Mouse (Mus musculus) midbrain, embryonic 10.5 days (tissue): ENCODE measurements around the gene Cd2bp2. TPM values are rescaled to one million over a fixed set of nuclear protein-coding genes. Genes with fewer than 3 reads are reported as not detected.

ENCODE experiments used
- DNase-seq: peaks from one replicate; pipeline ENCODE4 v3.0.0-alpha.2; 2017; ENCODE audit warnings: low spot score
- H3K27ac ChIP-seq: fragments of 300-500 bp; sonication (generic); replicated peaks from 2 replicates; pipeline ENCODE4 v1.5.1; 2016; ENCODE audit warnings: mild to moderate bottlenecking
- H3K27me3 ChIP-seq: fragments of 300-500 bp; sonication (generic); 2 replicates; pipeline ENCODE4 v1.6.1; 2016; ENCODE audit warnings: low read depth, mild to moderate bottlenecking; ENCODE audit not compliant: poor library complexity, severe bottlenecking
- H3K36me3 ChIP-seq: fragments of 300-500 bp; sonication (generic); 2 replicates; pipeline ENCODE4 v1.6.1; 2016; ENCODE audit warnings: mild to moderate bottlenecking, moderate library complexity
- H3K4me1 ChIP-seq: fragments of 300-500 bp; sonication (generic); 2 replicates; pipeline ENCODE4 v1.6.1; 2016
- H3K4me3 ChIP-seq: fragments of 300-500 bp; sonication (generic); 2 replicates; pipeline ENCODE4 v1.5.1; 2016; ENCODE audit warnings: mild to moderate bottlenecking, moderate library complexity
- H3K9me3 ChIP-seq: fragments of 300-500 bp; sonication (generic); replicated peaks from 2 replicates; pipeline ENCODE4 v1.6.1; 2016; ENCODE audit warnings: mild to moderate bottlenecking
- WGBS: fragments of 180-500 bp; shearing (Covaris S2); methylation state at CpG from one replicate; pipeline ENCODE4 v1.1.7; 2016; 5-methylcytosine and 5-hydroxymethylcytosine counted together
- polyA plus RNA-seq: library from polyadenylated mRNA; unstranded; fragments of >200 nt; fragmentation: Nextera tagmentation; extraction: Ambion mirVana; gene quantifications from 2 replicates; pipeline ENCODE4 v1.2.1, GENCODE M21; 2016

The Cd2bp2 gene
- polyA plus RNA-seq, 1 experiment from 2014 or later, result 94.3 TPM

- peaks cover 17% of the 10 kb centered on the region for H3K4me1 ChIP-seq
- H3K4me3 ChIP-seq, result no peak overlapping the region
- H3K36me3 ChIP-seq, result no peaks in the 10 kb centered on the region
- no peak for DNase-seq
- no peaks in the 10 kb centered on the region for H3K9me3 ChIP-seq
- no peak overlapping the region for H3K27ac ChIP-seq
- 54% methylated on average over 2 of the region's 2 CpGs for WGBS
- H3K27me3 ChIP-seq, result no peaks in the 10 kb centered on the region
These were observed 53.6 kb downstream of the Cd2bp2 start for GRCm38 (mm10) chr7:127142214-127142613.

Other genes starting within 250 kb of the Cd2bp2 start
- 0.25 and 0.76 TPM in 2 replicates for gene Asphd1, start 246.5 kb downstream of the Cd2bp2 start, polyA plus RNA-seq
- 2.0 and 4.6 TPM in 2 replicates for gene Sez6l2, start 245.5 kb downstream of the Cd2bp2 start, polyA plus RNA-seq
- 89.2 and 99.8 TPM in 2 replicates for gene Cdipt, start 220.1 kb downstream of the Cd2bp2 start, polyA plus RNA-seq
- gene Cdiptos, start 220.0 kb downstream of the Cd2bp2 start, polyA plus RNA-seq, result 0.51 and 1.0 TPM in 2 replicates
- 3.0 and 5.2 TPM in 2 replicates for gene Mvp, start 181.4 kb downstream of the Cd2bp2 start, polyA plus RNA-seq
- gene Pagr1b, start 179.6 kb downstream of the Cd2bp2 start, polyA plus RNA-seq, result 0.19 and 0.25 TPM in 2 replicates
- gene Pagr1a, start 178.7 kb downstream of the Cd2bp2 start, polyA plus RNA-seq, result 103 and 104 TPM in 2 replicates
- 46.2 and 55.1 TPM in 2 replicates for gene Gm42742, start 175.0 kb downstream of the Cd2bp2 start, polyA plus RNA-seq
- gene Prrt2, start 174.8 kb downstream of the Cd2bp2 start, polyA plus RNA-seq, result 2.9 and 4.4 TPM in 2 replicates
- 64.6 and 66.4 TPM in 2 replicates for gene Maz, start 169.0 kb downstream of the Cd2bp2 start, polyA plus RNA-seq
- gene Kif22, start 153.6 kb downstream of the Cd2bp2 start, polyA plus RNA-seq, result 210 and 222 TPM in 2 replicates
- gene Zg16, start 108.7 kb downstream of the Cd2bp2 start, polyA plus RNA-seq, result not detected in 2 replicates
- 0.91 and 1.2 TPM in 2 replicates for gene AI467606, start 104.7 kb downstream of the Cd2bp2 start, polyA plus RNA-seq
- gene Qprt, start 73.8 kb downstream of the Cd2bp2 start, polyA plus RNA-seq, result 7.2 and 10.3 TPM in 2 replicates
- 0.09 and 0.10 TPM in 2 replicates for gene Spn, start 58.2 kb downstream of the Cd2bp2 start, polyA plus RNA-seq
- 22.7 and 29.4 TPM in 2 replicates for gene Tbc1d10b, start 12.4 kb upstream of the Cd2bp2 start, polyA plus RNA-seq
- 12.6 and 16.5 TPM in 2 replicates for gene Mylpf, start 12.8 kb upstream of the Cd2bp2 start, polyA plus RNA-seq
- gene Zfp553, start 37.0 kb upstream of the Cd2bp2 start, polyA plus RNA-seq, result 75.4 and 78.6 TPM in 2 replicates
- 31.8 and 32.7 TPM in 2 replicates for gene Sept1, start 37.1 kb upstream of the Cd2bp2 start, polyA plus RNA-seq
- 59.4 TPM in 2 replicates for gene Zfp771, start 48.2 kb upstream of the Cd2bp2 start, polyA plus RNA-seq
- gene Dctpp1, start 64.7 kb upstream of the Cd2bp2 start, polyA plus RNA-seq, result 289 and 345 TPM in 2 replicates
- 71.2 and 76.9 TPM in 2 replicates for gene Sephs2, start 78.0 kb upstream of the Cd2bp2 start, polyA plus RNA-seq
- 0.72 and 0.77 TPM in 2 replicates for gene Itgal, start 100.2 kb upstream of the Cd2bp2 start, polyA plus RNA-seq
- gene Zfp768, start 149.5 kb upstream of the Cd2bp2 start, polyA plus RNA-seq, result 19.7 and 20.6 TPM in 2 replicates
- gene Zfp747, start 180.0 kb upstream of the Cd2bp2 start, polyA plus RNA-seq, result 8.6 and 9.1 TPM in 2 replicates
- 5.8 and 6.4 TPM in 2 replicates for gene 9130019O22Rik, start 191.1 kb upstream of the Cd2bp2 start, polyA plus RNA-seq
- gene E430018J23Rik, start 197.6 kb upstream of the Cd2bp2 start, polyA plus RNA-seq, result 5.4 and 6.3 TPM in 2 replicates
- 6.9 and 8.0 TPM in 2 replicates for gene Zfp764, start 210.8 kb upstream of the Cd2bp2 start, polyA plus RNA-seq
- 34.4 and 35.2 TPM in 2 replicates for gene Zfp688, start 226.0 kb upstream of the Cd2bp2 start, polyA plus RNA-seq